Mouse (Mus musculus): ENCODE results near the gene Saal1. TPM values are rescaled to one million over a fixed set of nuclear protein-coding genes. Genes with fewer than 3 reads are reported as not detected.
"Not testable (repeated sequence)": the region's sequence is repeated elsewhere in the genome, so short reads cannot be mapped to it uniquely, and the experiment has no call there.

Gene Saal1
- 12.7 and 17.3 TPM in 2 replicates for polyA plus RNA-seq (2015; fragmentation: Nextera tagmentation; extraction: Ambion mirVana)

DNA sequence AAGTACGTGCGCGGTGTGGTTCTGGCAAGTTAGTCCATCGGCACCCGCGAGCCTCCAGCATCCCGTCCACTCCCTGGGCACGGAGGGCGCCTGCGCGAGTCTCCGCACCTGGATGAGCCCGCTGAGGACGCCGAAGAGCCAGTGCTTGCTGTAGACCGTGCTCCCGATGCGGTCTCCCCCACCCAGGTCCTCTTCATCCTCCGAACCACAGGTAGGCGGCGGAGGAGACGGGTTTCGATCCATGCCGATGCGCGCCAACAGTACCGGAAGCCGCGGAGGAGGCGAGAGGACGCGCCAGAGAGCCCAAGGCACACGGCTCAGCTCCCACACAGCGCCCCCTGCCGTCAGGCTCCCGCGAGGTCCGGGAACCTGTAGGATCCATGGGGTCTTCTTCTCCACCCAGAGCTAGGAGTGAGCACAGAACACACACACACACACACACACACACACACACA lies at the start of gene Saal1:
Gene Saal1 (minus strand): TSS at position 291 of the 455 bp plus-strand sequence.
- Histone ChIP-seq H3K4me3 (replicated peaks) (peak within 1 kb of the TSS; percentile 86), H3K4me2 (peak within 1 kb of the TSS; percentile 61), H3K9me3 (replicated peaks) (no peaks in the 10 kb centered on the region), H3K9ac (replicated peaks) (peak within 1 kb of the TSS; percentile 73), H3K36me3 (peaks cover 19% of the 10 kb centered on the region), H3K27me3 (replicated peaks) (no peaks in the 10 kb centered on the region), H3K4me1 (peaks cover 8% of the 10 kb centered on the region), H3K27ac (replicated peaks) (peak within 1 kb of the TSS; percentile 84)
- ATAC-seq (ENCODE audit: low FRiP score): peak; percentile 97
- WGBS: under 1% methylated on average over 38 of the region's 38 CpGs

DNA sequence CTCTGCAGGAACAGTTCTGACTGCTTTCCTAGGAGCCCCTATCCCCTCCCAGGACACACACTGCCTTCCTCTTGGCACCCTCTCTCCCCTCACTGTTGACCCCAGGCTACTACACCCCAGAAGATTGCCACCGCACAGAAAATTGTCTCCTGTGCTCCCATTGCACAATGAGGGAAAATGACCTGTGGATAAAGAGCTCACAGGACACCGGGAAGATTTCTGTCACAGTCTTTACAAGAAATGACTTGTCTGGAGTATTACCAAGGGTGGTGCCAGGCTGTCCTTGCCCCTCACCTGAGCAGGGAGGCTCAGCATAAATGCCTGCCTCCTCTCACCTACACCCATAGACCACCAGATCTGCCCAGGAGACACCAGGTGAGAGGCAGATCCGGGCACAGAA lies 41.0 kb upstream of the Saal1 start, which contains the start of gene Saa2:
Gene Saa2 (plus strand): TSS at position 301 of the 400 bp plus-strand sequence.
- Histone ChIP-seq H3K27ac (replicated peaks) (no peak within 1 kb of the TSS), H3K4me2 (no peak within 1 kb of the TSS), H3K9me3 (replicated peaks) (no peaks in the 10 kb centered on the region), H3K4me3 (replicated peaks) (no peak within 1 kb of the TSS), H3K36me3 (no peaks in the 10 kb centered on the region), H3K27me3 (replicated peaks) (no peaks in the 10 kb centered on the region), H3K4me1 (no peaks in the 10 kb centered on the region), H3K9ac (replicated peaks) (no peak within 1 kb of the TSS)
- 66% methylated on average over 3 of the region's 3 CpGs for WGBS
- no peak for ATAC-seq (ENCODE audit: low FRiP score)

- ATAC-seq (ENCODE audit: low FRiP score): no peak
- H3K4me3 ChIP-seq (replicated peaks): no peak overlapping the region
- no peak overlapping the region for H3K4me2 ChIP-seq
- H3K27me3 ChIP-seq (replicated peaks): no peaks in the 10 kb centered on the region
- H3K27ac ChIP-seq (replicated peaks): no peak overlapping the region
- H3K9ac ChIP-seq (replicated peaks): no peak overlapping the region
- H3K4me1 ChIP-seq: no peaks in the 10 kb centered on the region
- WGBS: 40% methylated on average over 3 of the region's 3 CpGs
- no peaks in the 10 kb centered on the region for H3K36me3 ChIP-seq
- H3K9me3 ChIP-seq (replicated peaks): no peaks in the 10 kb centered on the region
These were observed 38.0 kb upstream of the Saal1 start for GRCm38 (mm10) chr7:46748459-46748858.

GRCm38 (mm10) chr7:46746381-46746780 lies 35.9 kb upstream of the Saal1 start:
- Histone ChIP-seq H3K9ac (replicated peaks) (no peak overlapping the region), H3K27me3 (replicated peaks) (no peaks in the 10 kb centered on the region), H3K4me1 (no peaks in the 10 kb centered on the region), H3K27ac (replicated peaks) (no peak overlapping the region), H3K9me3 (replicated peaks) (no peaks in the 10 kb centered on the region), H3K4me3 (replicated peaks) (no peak overlapping the region), H3K4me2 (no peak overlapping the region), H3K36me3 (no peaks in the 10 kb centered on the region)
- ATAC-seq (ENCODE audit: low FRiP score): no peak
- 87% methylated on average over 7 of the region's 7 CpGs for WGBS

- H3K4me2 ChIP-seq: no peak overlapping the region
- H3K4me1 ChIP-seq: no peaks in the 10 kb centered on the region
- no peak for ATAC-seq (ENCODE audit: low FRiP score)
- WGBS: 84% methylated on average over 3 of the region's 3 CpGs
- H3K4me3 ChIP-seq (replicated peaks): no peak overlapping the region
- H3K9ac ChIP-seq (replicated peaks): no peak overlapping the region
- H3K27ac ChIP-seq (replicated peaks): no peak overlapping the region
- H3K36me3 ChIP-seq: no peaks in the 10 kb centered on the region
- H3K9me3 ChIP-seq (replicated peaks): no peaks in the 10 kb centered on the region
- H3K27me3 ChIP-seq (replicated peaks): no peaks in the 10 kb centered on the region
These were observed 35.3 kb upstream of the Saal1 start for GRCm38 (mm10) chr7:46745816-46746215.

GRCm38 (mm10) chr7:46742880-46743279 lies 32.4 kb upstream of the Saal1 start, which contains the start of gene Saa1:
TSS of gene Saa1 (minus strand) at chr7:46742980.
- not testable (repeated sequence) for H3K27me3 ChIP-seq (replicated peaks); H3K4me2 ChIP-seq; H3K27ac ChIP-seq (replicated peaks); H3K9ac ChIP-seq (replicated peaks); H3K9me3 ChIP-seq (replicated peaks); H3K4me3 ChIP-seq (replicated peaks); H3K4me1 ChIP-seq; H3K36me3 ChIP-seq; ATAC-seq (ENCODE audit: low FRiP score)
- WGBS: 73% methylated on average over 3 of the region's 3 CpGs

- not testable (repeated sequence) for H3K36me3 ChIP-seq; ATAC-seq (ENCODE audit: low FRiP score); H3K27me3 ChIP-seq (replicated peaks); H3K27ac ChIP-seq (replicated peaks); H3K9ac ChIP-seq (replicated peaks); H3K4me2 ChIP-seq; H3K4me3 ChIP-seq (replicated peaks); H3K4me1 ChIP-seq; H3K9me3 ChIP-seq (replicated peaks)
- 77% methylated on average over 5 of the region's 5 CpGs for WGBS
These were observed 29.6 kb upstream of the Saal1 start for GRCm38 (mm10) chr7:46740041-46740440.

GRCm38 (mm10) chr7:46738561-46739460 lies 28.3 kb upstream of the Saal1 start:
- Histone ChIP-seq H3K4me3 (replicated peaks) (no peak overlapping the region), H3K9ac (replicated peaks) (no peak overlapping the region), H3K4me2 (no peak overlapping the region), H3K27me3 (replicated peaks) (no peaks in the 10 kb centered on the region), H3K36me3 (no peaks in the 10 kb centered on the region), H3K4me1 (no peaks in the 10 kb centered on the region), H3K9me3 (replicated peaks) (no peaks in the 10 kb centered on the region), H3K27ac (replicated peaks) (no peak overlapping the region)
- WGBS: 81% methylated on average over 12 of the region's 12 CpGs
- no peak for ATAC-seq (ENCODE audit: low FRiP score)

- Histone ChIP-seq H3K36me3 (no peaks in the 10 kb centered on the region), H3K9me3 (replicated peaks) (no peaks in the 10 kb centered on the region), H3K27ac (replicated peaks) (no peak overlapping the region), H3K27me3 (replicated peaks) (no peaks in the 10 kb centered on the region), H3K4me2 (no peak overlapping the region), H3K4me3 (replicated peaks) (no peak overlapping the region), H3K9ac (replicated peaks) (no peak overlapping the region), H3K4me1 (no peaks in the 10 kb centered on the region)
- no peak for ATAC-seq (ENCODE audit: low FRiP score)
- WGBS: 95% methylated on average over 2 of the region's 2 CpGs
These were observed 24.5 kb upstream of the Saal1 start for GRCm38 (mm10) chr7:46734983-46735382.

DNA sequence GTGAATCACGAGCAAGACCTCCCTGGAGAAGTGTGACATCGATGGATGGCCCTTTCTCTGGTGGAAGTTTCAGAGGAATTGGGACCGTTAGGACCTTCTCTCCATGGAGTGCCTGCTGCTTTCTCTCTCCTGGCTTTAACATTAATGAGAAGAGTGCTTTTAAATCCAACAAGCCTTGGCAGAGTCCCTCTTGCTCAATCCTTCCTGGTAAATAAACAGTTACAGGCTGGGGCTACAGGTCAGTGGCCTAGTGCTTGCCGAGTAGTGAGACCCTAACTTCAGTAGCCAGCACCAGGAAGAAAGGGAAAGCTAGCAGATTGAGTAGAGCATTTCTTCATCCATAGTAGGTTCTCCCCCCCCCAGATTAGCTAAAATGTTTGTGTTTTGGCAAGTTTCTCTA lies 22.0 kb upstream of the Saal1 start, which contains the start of gene Saa4:
Gene Saa4 (minus strand): TSS at position 146 of the 400 bp plus-strand sequence.
- Histone ChIP-seq H3K4me1 (no peaks in the 10 kb centered on the region), H3K4me2 (no peak within 1 kb of the TSS), H3K4me3 (replicated peaks) (no peak within 1 kb of the TSS), H3K27me3 (replicated peaks) (no peaks in the 10 kb centered on the region), H3K27ac (replicated peaks) (no peak within 1 kb of the TSS), H3K9me3 (replicated peaks) (no peaks in the 10 kb centered on the region), H3K36me3 (no peaks in the 10 kb centered on the region), H3K9ac (replicated peaks) (no peak within 1 kb of the TSS)
- ATAC-seq (ENCODE audit: low FRiP score): no peak
- WGBS: 82% methylated on average over 4 of the region's 4 CpGs

- Histone ChIP-seq H3K36me3 (no peaks in the 10 kb centered on the region), H3K9me3 (replicated peaks) (no peaks in the 10 kb centered on the region), H3K27me3 (replicated peaks) (no peaks in the 10 kb centered on the region), H3K27ac (replicated peaks) (no peak overlapping the region), H3K4me3 (replicated peaks) (no peak overlapping the region), H3K4me2 (no peak overlapping the region), H3K4me1 (no peaks in the 10 kb centered on the region), H3K9ac (replicated peaks) (no peak overlapping the region)
- no peak for ATAC-seq (ENCODE audit: low FRiP score)
- 86% methylated on average over 1 of the region's 1 CpGs for WGBS
These were observed 17.1 kb upstream of the Saal1 start for GRCm38 (mm10) chr7:46727584-46727983.

- Histone ChIP-seq H3K36me3 (no peaks in the 10 kb centered on the region), H3K27me3 (replicated peaks) (no peaks in the 10 kb centered on the region), H3K4me2 (no peak overlapping the region), H3K9me3 (replicated peaks) (no peaks in the 10 kb centered on the region), H3K4me3 (replicated peaks) (no peak overlapping the region), H3K9ac (replicated peaks) (no peak overlapping the region), H3K4me1 (no peaks in the 10 kb centered on the region), H3K27ac (replicated peaks) (no peak overlapping the region)
- 76% methylated on average over 5 of the region's 5 CpGs for WGBS
- no peak for ATAC-seq (ENCODE audit: low FRiP score)
These were observed 13.9 kb upstream of the Saal1 start for GRCm38 (mm10) chr7:46724396-46724795.
